Mouse (Mus musculus) testis, adult 2 months (tissue): ENCODE measurements around the gene Krt9.

ENCODE experiments used
- CTCF ChIP-seq: fragments of 200-500 bp; IDR thresholded peaks from 2 replicates; pipeline ENCODE4 v1.5.1; 2012; ENCODE audit warnings: low read depth, mild to moderate bottlenecking, inconsistent platforms, low read length, moderate library complexity; ENCODE audit not compliant: control insufficient read depth, insufficient read depth, insufficient replicate concordance
- POLR2A ChIP-seq: fragments of 200-500 bp; IDR thresholded peaks from 2 replicates; pipeline ENCODE4 v1.6.1; 2012; ENCODE audit warnings: low read depth, mild to moderate bottlenecking, inconsistent platforms, low read length, moderate library complexity; ENCODE audit not compliant: control insufficient read depth

- TF ChIP-seq CTCF (no peak), POLR2A (no peak)
These were observed 45.3 kb downstream of the Krt9 start for GRCm38 (mm10) chr11:100147566-100148353.
